Mouse (Mus musculus): Measurements from ENCODE around the gene Soga1.

The Soga1 gene

DNA sequence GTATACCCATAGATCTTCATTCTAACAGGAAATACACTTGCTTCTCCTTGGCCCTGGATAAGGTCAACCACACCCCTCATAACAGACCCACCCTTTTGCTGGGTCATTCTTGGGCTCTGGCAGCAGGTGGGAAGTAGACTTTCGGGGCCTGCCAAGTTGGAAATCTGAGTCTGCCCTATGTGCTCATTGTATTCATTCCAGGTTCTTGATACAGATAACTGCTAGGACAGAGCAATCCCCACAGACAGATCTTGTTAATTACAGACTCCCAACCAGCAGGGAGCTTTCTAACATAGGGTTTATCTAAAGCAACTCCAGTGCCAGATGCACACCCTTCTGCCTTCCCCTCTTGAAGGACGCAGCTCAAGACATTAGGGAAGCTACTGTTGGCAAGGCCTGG, 96.2 kb downstream of the Soga1 start:
- DNase-seq (ENCODE audit: low read depth), result peak; percentile 46

GRCm38 (mm10) chr2:156981291-156981690, 97.8 kb downstream of the Soga1 start:
- no peak for DNase-seq (ENCODE audit: low read depth)

DNA sequence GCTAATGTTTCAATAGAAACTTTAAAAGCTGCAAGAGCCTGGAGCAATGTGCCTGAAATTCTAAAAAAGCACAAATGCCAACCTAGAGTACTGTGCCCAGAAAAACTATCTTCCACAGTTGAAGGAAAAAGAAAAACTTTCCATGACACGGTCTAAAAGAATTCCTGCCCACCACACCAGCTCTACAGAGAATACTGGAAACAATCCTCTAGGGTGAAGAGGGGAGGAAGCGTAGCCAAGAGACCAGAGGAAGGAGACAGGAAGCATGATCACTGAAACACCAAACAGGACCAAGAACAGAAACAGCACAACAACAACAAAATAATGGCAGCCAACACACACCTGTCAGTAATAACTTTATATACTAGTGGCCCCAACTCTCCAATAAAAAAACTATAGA, 99.0 kb downstream of the Soga1 start:
- no peak for DNase-seq (ENCODE audit: low read depth)

DNA sequence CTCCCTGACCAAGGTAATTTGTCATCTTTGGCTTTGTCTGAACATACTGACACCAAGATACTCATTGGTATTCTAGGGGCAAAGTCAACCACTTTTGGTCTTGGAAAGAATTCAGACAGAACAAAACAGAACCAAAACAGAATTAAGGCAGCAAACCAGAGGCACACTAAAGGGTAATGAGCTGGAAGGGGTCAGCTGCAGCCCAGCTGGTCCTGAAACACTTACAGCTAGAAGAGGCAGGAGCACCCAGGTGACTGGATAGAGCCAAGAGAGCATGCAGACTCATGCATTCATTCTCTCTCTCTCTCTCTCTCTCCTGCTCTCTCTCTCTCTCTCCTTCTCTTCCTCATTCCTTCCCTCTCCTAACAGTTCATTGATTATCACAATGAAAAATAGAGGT, 102.3 kb downstream of the Soga1 start:
- DNase-seq (ENCODE audit: low read depth), result no peak

DNA sequence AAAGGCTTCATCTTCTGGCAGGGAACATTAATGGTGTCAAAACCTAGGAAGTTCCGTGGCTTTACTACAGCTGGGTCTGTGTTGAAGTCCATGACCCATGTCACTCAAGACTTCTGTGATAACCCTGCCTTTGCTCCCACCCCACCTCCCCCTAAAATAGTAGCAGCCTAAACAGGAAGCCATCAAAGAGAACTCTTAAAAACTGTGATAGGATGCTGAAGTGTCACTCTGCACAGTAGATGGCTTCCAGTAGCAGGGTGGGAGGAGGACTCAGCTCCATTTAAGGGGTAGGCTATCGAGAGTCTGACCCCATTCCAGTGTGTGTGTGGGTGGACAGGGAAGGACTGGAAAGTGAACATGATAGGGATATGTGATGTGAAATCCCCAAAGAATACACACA, 104.1 kb downstream of the Soga1 start:
- DNase-seq (ENCODE audit: low read depth), result no peak

DNA sequence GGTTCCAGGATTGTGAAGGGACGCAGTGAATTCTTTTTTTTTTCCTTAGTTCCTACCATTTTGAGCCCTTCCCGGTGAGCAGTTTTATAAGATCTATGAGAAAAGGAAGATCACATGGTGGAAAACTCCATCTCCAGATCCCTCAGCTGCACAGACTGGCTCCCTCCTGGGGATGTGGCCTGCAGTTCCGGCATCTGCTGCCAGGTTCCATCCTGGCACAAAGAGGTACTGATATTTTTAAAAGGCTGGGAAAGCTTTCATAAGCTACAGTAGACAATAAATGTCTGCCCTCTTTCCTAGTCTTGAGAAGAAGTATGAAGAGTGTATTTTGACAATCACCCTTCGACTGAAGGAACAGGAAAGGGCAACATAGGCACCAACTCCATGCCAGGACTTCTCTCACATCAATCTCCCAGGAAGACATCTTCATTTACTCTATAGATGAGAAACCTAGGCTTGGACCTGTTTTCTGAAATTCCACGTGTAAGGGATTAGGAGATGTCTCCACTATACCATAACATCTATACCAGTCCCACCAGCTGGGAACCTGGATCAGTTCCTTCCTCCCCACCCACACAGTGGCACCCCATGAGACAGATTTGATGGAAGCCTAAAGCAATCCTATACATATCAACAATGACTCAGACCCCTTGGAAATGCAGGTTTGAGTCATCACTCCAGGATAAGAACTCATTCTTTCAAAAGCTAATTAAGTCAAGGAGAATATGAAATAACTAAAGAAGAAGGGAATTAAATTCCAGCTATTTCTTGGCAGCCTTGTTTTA, 105.5 kb downstream of the Soga1 start:
- DNase-seq (ENCODE audit: low read depth), result no peak

DNA sequence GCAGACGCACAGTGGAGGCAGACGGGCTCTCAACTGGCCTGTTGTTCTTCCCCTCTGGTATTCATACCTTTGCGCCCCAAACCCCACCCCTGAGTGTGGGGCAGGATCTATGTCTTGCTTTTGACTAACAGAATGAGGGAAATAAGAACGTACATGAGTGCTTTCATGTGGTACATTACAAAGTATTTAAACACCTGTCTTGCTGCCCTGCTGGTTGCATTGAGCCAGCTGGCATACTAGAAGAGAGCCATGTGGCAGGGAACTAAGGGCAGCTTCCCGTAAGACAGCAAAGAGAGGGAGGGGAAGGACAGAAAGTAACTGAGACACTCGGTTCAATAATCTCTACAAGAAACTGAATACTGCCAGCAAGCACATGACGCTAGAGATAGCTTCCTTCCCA, 108.8 kb downstream of the Soga1 start:
- DNase-seq (ENCODE audit: low read depth), result no peak

GRCm38 (mm10) chr2:156968501-156968900, 110.6 kb downstream of the Soga1 start:
- no peak for DNase-seq (ENCODE audit: low read depth)

GRCm38 (mm10) chr2:156967388-156967787, 111.7 kb downstream of the Soga1 start:
- DNase-seq (ENCODE audit: low read depth), result no peak
